Mouse (Mus musculus): ENCODE measurements around the gene Dst. TPM values are rescaled to one million over a fixed set of nuclear protein-coding genes. Genes with fewer than 3 reads are reported as not detected.

Gene Dst
- total RNA-seq (2015; ENCODE audit: low replicate concordance) (0.63 and 9.2 TPM in 2 replicates), total RNA-seq (2017; ENCODE audit: low replicate concordance) (1.8 and 7.0 TPM in 2 replicates)

- no peak for ATAC-seq (replicated peaks; ENCODE audit: low FRiP score, poor library complexity, severe bottlenecking)
Measured at GRCm38 (mm10) chr1:33908191-33908962, at the start of gene Dst. TSS of gene Dst (plus strand) at chr1:33908225.

GRCm38 (mm10) chr1:33869031-33869430 lies 39.0 kb upstream of the Dst start:
- no peak for ATAC-seq (replicated peaks; ENCODE audit: low FRiP score, poor library complexity, severe bottlenecking)

- ATAC-seq (replicated peaks; ENCODE audit: low FRiP score, poor library complexity, severe bottlenecking), result no peak
Measured at GRCm38 (mm10) chr1:33869437-33869836, 38.6 kb upstream of the Dst start.

GRCm38 (mm10) chr1:33873561-33873960 lies 34.5 kb upstream of the Dst start:
- ATAC-seq (replicated peaks; ENCODE audit: low FRiP score, poor library complexity, severe bottlenecking), result no peak

- ATAC-seq (replicated peaks; ENCODE audit: low FRiP score, poor library complexity, severe bottlenecking), result no peak
Measured at GRCm38 (mm10) chr1:33875691-33876090, 32.3 kb upstream of the Dst start.

GRCm38 (mm10) chr1:33876416-33876815 lies 31.6 kb upstream of the Dst start:
- no peak for ATAC-seq (replicated peaks; ENCODE audit: low FRiP score, poor library complexity, severe bottlenecking)

GRCm38 (mm10) chr1:33878170-33878569 lies 29.9 kb upstream of the Dst start:
- no peak for ATAC-seq (replicated peaks; ENCODE audit: low FRiP score, poor library complexity, severe bottlenecking)

GRCm38 (mm10) chr1:33883102-33883839 lies 24.8 kb upstream of the Dst start:
- ATAC-seq (replicated peaks; ENCODE audit: low FRiP score, poor library complexity, severe bottlenecking), result no peak

GRCm38 (mm10) chr1:33892784-33893183 lies 15.2 kb upstream of the Dst start:
- ATAC-seq (replicated peaks; ENCODE audit: low FRiP score, poor library complexity, severe bottlenecking), result no peak

- no peak for ATAC-seq (replicated peaks; ENCODE audit: low FRiP score, poor library complexity, severe bottlenecking)
Measured at GRCm38 (mm10) chr1:33896116-33896515, 11.9 kb upstream of the Dst start.

GRCm38 (mm10) chr1:33896666-33897065 lies 11.4 kb upstream of the Dst start:
- no peak for ATAC-seq (replicated peaks; ENCODE audit: low FRiP score, poor library complexity, severe bottlenecking)

- ATAC-seq (replicated peaks; ENCODE audit: low FRiP score, poor library complexity, severe bottlenecking), result no peak
Measured at GRCm38 (mm10) chr1:33897426-33897825, 10.6 kb upstream of the Dst start.

- ATAC-seq (replicated peaks; ENCODE audit: low FRiP score, poor library complexity, severe bottlenecking), result no peak
Measured at GRCm38 (mm10) chr1:33898373-33898772, 9.7 kb upstream of the Dst start.

GRCm38 (mm10) chr1:33900175-33900574 lies 7.8 kb upstream of the Dst start:
- ATAC-seq (replicated peaks; ENCODE audit: low FRiP score, poor library complexity, severe bottlenecking), result no peak

GRCm38 (mm10) chr1:33903587-33903986 lies 4.4 kb upstream of the Dst start:
- no peak for ATAC-seq (replicated peaks; ENCODE audit: low FRiP score, poor library complexity, severe bottlenecking)

- no peak for ATAC-seq (replicated peaks; ENCODE audit: low FRiP score, poor library complexity, severe bottlenecking)
Measured at GRCm38 (mm10) chr1:33906216-33906615, 1.8 kb upstream of the Dst start.

GRCm38 (mm10) chr1:33906927-33907326 lies 1.1 kb upstream of the Dst start:
- no peak for ATAC-seq (replicated peaks; ENCODE audit: low FRiP score, poor library complexity, severe bottlenecking)

GRCm38 (mm10) chr1:33907421-33908190 lies 419 bp upstream of the Dst start, which contains the start of gene Bend6:
TSS of gene Bend6 (minus strand) at chr1:33907816.
- ATAC-seq (replicated peaks; ENCODE audit: low FRiP score, poor library complexity, severe bottlenecking), result peak; percentile 57; the same call in 1 of the 2 replicates

GRCm38 (mm10) chr1:33911589-33911988 lies 3.6 kb downstream of the Dst start:
- no peak for ATAC-seq (replicated peaks; ENCODE audit: low FRiP score, poor library complexity, severe bottlenecking)

- no peak for ATAC-seq (replicated peaks; ENCODE audit: low FRiP score, poor library complexity, severe bottlenecking)
Measured at GRCm38 (mm10) chr1:33916554-33916953, 8.5 kb downstream of the Dst start.
